Mouse (Mus musculus) stomach, postnatal 0 days (tissue): ENCODE measurements around the gene 4930539E08Rik. TPM values are rescaled to one million over a fixed set of nuclear protein-coding genes. Genes with fewer than 3 reads are reported as not detected.

Experiments
- ATAC-seq: fragments of 200-750 bp; cut with Nextera tagmentation; 2 replicates; pipeline ENCODE4 v1.8.0; 2017; ENCODE audit not compliant: low FRiP score, low TSS enrichment
- DNase-seq: peaks from one replicate; pipeline ENCODE4 v3.0.0-alpha.2; 2016; ENCODE audit warnings: low spot score
- H3K27ac ChIP-seq: fragments of 300-500 bp; sonication (generic); replicated peaks from 2 replicates; pipeline ENCODE4 v1.5.1; 2014; ENCODE audit warnings: mild to moderate bottlenecking, control low read depth
- H3K27me3 ChIP-seq: fragments of 300-500 bp; sonication (generic); 2 replicates; pipeline ENCODE4 v1.6.1; 2014; ENCODE audit warnings: low read length; ENCODE audit not compliant: control insufficient read depth, insufficient read depth
- H3K36me3 ChIP-seq: fragments of 300-500 bp; sonication (generic); 2 replicates; pipeline ENCODE4 v1.6.1; 2014; ENCODE audit warnings: low read length, mixed read lengths; ENCODE audit not compliant: control insufficient read depth, insufficient read depth
- H3K4me1 ChIP-seq: fragments of 300-500 bp; sonication (generic); replicated peaks from 2 replicates; pipeline ENCODE4 v1.6.1; 2014; ENCODE audit warnings: antibody characterized with exemption; ENCODE audit not compliant: control insufficient read depth, insufficient read depth
- H3K4me2 ChIP-seq: fragments of 300-500 bp; sonication (generic); replicated peaks from 2 replicates; pipeline ENCODE4 v1.6.1; 2014; ENCODE audit warnings: low read depth, mild to moderate bottlenecking, control low read depth, moderate library complexity
- H3K4me3 ChIP-seq: fragments of 300-500 bp; sonication (generic); 2 replicates; pipeline ENCODE4 v1.5.1; 2014; ENCODE audit warnings: low read depth, low read length, control low read depth
- H3K9ac ChIP-seq: fragments of 300-500 bp; sonication (generic); 2 replicates; pipeline ENCODE4 v1.6.1; 2014; ENCODE audit warnings: mild to moderate bottlenecking, low read length, control low read depth, mixed read lengths
- H3K9me3 ChIP-seq: fragments of 300-500 bp; sonication (generic); 2 replicates; pipeline ENCODE4 v1.6.1; 2016; ENCODE audit warnings: low read length; ENCODE audit not compliant: control insufficient read depth
- CTCF ChIP-seq: IDR thresholded peaks from 2 replicates; pipeline ENCODE4 v1.5.1; 2016; ENCODE audit warnings: antibody characterized with exemption, low read depth, mild to moderate bottlenecking, moderate library complexity
- EP300 ChIP-seq: optimal IDR thresholded peaks from 2 replicates; pipeline ENCODE3; 2016; ENCODE audit warnings: antibody characterized with exemption
- whole genome bisulfite sequencing: fragments of 180-500 bp; shearing (Covaris S2); extraction: QIAGEN DNeasy Blood & Tissue Kit; methylation state at CpG from one replicate; pipeline ENCODE4 v1.1.7; 2014; 5-methylcytosine and 5-hydroxymethylcytosine counted together
- polyA plus RNA-seq: library from polyadenylated mRNA; unstranded; fragments of >200 nt; fragmentation: Nextera tagmentation; extraction: Ambion mirVana; gene quantifications from 2 replicates; pipeline ENCODE4 v1.2.1, GENCODE M21; 2015

4930539E08Rik gene
- polyA plus RNA-seq, 1 experiment from 2014 or later = 2.2 TPM

DNA sequence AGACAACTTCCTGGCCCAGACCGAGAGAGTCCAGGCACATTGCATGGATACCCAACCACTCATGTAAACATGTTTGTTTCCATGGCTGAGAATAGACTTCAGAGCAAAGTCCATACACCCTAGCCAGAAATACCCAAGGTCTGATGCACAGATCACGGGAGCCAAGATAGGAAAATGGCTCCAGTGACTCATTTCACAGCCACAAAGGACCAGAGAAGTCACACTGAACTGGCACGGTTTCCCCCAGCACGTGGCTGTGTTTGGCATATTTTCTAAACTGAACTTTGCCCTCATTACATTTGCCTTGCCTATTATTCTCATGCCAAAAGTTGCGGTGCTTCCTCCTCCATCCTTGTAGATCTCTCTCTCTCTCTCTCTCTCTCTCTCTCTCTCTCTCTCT lies 1.9 kb downstream of the 4930539E08Rik start:
- no peak for TF ChIP-seq EP300
- TF ChIP-seq CTCF = no peak
- WGBS = 27% methylated on average over 5 of the region's 5 CpGs
- no peaks in the 10 kb centered on the region for H3K4me1 ChIP-seq
- no peak overlapping the region for H3K4me2 ChIP-seq
- ATAC-seq (peak; percentile 84), DNase-seq (peak; percentile 80)
- no peaks in the 10 kb centered on the region for H3K36me3 ChIP-seq
- no peak overlapping the region for H3K27ac ChIP-seq
- H3K9ac ChIP-seq = no peak overlapping the region
- H3K4me3 ChIP-seq = no peak overlapping the region
- H3K27me3 ChIP-seq = no peaks in the 10 kb centered on the region
- H3K9me3 ChIP-seq = no peaks in the 10 kb centered on the region

DNA sequence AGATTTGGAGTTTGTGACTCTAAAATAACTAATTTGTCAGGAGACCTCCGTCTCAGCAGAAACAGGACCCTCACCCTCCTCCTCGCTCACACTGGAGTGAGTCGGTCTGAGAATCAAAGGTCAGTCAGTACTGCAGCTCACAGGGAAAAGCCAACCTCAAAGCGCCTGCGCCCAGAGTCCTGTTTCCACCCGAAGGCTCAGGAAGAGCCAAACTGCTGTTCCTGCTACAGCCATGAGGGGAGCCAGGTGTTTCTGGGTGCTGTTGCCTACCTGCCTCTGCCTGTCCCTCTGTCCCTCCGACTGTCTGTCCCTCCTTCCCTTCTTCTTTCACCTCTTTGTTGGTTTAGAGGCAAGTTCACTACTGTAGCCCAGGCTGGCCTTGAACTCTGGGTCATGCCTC lies 5.0 kb downstream of the 4930539E08Rik start:
- ATAC-seq (0 out of 2 replicates have a peak, but pooled peaks have one; percentile 22), DNase-seq (peak; percentile 62)
- H3K4me3 ChIP-seq = no peak overlapping the region
- H3K27me3 ChIP-seq = no peaks in the 10 kb centered on the region
- no peak overlapping the region for H3K4me2 ChIP-seq
- 37% methylated on average over 7 of the region's 7 CpGs for WGBS
- TF ChIP-seq CTCF (peak; percentile 58), EP300 (no peak)
- H3K4me1 ChIP-seq = no peaks in the 10 kb centered on the region
- no peaks in the 10 kb centered on the region for H3K36me3 ChIP-seq
- H3K9ac ChIP-seq = no peak overlapping the region
- no peaks in the 10 kb centered on the region for H3K9me3 ChIP-seq
- H3K27ac ChIP-seq = no peak overlapping the region

DNA sequence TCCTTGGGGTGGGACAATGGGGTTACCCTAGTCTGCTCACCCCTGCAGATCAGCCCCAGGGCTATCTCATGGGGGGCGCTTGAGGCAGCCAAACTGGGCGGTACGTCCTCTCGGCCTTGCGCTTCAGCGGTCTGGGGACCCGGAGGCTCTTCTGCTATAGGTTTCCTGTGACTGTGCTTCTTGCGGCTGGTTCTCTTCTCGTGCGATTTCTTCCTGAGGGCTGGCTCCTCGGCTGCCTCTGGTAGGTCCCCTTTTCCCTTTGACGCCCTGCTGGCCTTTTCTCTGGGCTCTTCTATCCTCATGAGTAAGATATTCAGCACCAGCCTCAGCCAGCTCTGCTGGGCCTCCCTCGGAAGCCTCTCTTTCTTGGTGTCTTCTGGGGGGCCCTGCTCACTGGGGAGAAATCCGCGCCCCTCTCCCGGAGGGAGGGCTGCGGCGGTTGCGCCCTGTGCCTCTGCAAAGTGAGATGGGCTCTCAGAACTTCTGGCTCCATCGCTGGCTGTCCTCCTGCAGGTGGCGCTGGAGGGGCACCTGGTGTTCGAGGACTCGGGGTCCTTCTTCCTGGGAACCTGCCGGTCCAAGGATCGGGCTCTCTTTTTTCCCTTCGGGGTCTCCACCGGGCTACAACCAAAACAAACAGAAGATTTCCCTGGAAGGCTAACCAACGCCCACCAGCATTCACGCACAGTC lies 5.7 kb downstream of the 4930539E08Rik start:
- H3K4me1 ChIP-seq = no peaks in the 10 kb centered on the region
- DNase-seq = peak; percentile 76
- H3K4me3 ChIP-seq = peak overlapping the region; percentile 4; the same call in 1 of the 2 replicates
- H3K27ac ChIP-seq = no peak overlapping the region
- peak overlapping the region; percentile 47 for H3K4me2 ChIP-seq
- H3K36me3 ChIP-seq = no peaks in the 10 kb centered on the region
- H3K27me3 ChIP-seq = no peaks in the 10 kb centered on the region
- 0 out of 2 replicates have a peak overlapping the region, but pooled peaks have one; percentile 48 for H3K9ac ChIP-seq
- 16% methylated on average over 29 of the region's 29 CpGs for WGBS
- no peak for ATAC-seq
- TF ChIP-seq EP300 = no peak
- TF ChIP-seq CTCF = peak; percentile 78
- H3K9me3 ChIP-seq = no peaks in the 10 kb centered on the region

DNA sequence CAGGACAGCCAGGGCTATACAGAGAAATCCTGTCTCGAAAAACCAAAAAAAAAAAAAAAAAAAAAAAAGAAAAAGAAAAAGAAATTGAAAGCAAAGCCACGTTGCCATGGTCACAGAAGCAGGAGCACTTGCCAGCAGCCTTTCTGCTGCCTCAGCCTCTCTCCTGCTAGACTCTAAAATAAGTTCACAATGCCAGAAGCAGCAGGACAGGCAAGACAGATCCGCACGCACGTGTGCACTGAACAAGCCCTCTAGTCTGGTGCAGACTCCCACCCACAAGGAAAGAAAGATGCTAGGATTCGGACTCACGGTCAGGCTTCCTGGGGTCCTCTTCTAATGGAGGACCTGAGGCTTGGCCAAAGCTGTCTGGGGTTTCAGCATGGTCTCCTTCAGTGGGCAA lies 7.2 kb downstream of the 4930539E08Rik start:
- H3K36me3 ChIP-seq = no peaks in the 10 kb centered on the region
- H3K4me2 ChIP-seq = no peak overlapping the region
- H3K9ac ChIP-seq = no peak overlapping the region
- H3K4me1 ChIP-seq = no peaks in the 10 kb centered on the region
- DNase-seq (no peak), ATAC-seq (no peak)
- H3K9me3 ChIP-seq = no peaks in the 10 kb centered on the region
- H3K4me3 ChIP-seq = no peak overlapping the region
- TF ChIP-seq CTCF (no peak), EP300 (no peak)
- WGBS = 75% methylated on average over 7 of the region's 7 CpGs
- H3K27ac ChIP-seq = no peak overlapping the region
- no peaks in the 10 kb centered on the region for H3K27me3 ChIP-seq

DNA sequence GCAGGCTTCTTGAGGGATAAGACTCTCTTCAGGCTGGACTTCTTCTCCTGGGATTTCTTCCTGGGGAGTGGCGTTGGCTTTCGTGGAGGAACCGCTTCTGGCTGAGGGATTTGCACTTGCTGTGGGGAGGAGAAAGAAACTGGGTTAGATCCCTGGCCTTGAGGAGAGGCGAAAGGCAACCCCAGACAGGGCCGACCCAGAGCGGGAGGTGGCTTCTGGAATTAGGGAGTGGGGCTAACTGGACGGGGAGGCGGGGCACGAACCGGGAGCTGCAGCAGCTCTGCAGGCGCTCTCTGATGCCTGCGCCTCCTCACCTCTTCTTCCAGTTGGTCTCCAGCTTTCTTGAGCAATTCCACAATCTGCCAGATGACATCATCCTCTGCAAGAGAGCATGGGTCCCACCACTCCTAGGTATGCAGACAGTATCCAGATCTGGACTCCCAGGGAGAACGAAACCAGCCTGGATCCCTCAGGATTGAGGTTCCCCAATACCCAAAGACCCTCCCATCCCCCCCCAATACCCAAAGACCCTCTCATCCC lies 9.7 kb downstream of the 4930539E08Rik start:
- no peaks in the 10 kb centered on the region for H3K9me3 ChIP-seq
- TF ChIP-seq CTCF = no peak
- no peak for TF ChIP-seq EP300
- H3K4me2 ChIP-seq = no peak overlapping the region
- no peak overlapping the region for H3K9ac ChIP-seq
- 65% methylated on average over 13 of the region's 13 CpGs for WGBS
- H3K4me3 ChIP-seq = no peak overlapping the region
- ATAC-seq (no peak), DNase-seq (no peak)
- H3K27ac ChIP-seq = no peak overlapping the region
- H3K36me3 ChIP-seq = no peaks in the 10 kb centered on the region
- H3K27me3 ChIP-seq = no peaks in the 10 kb centered on the region
- H3K4me1 ChIP-seq = no peaks in the 10 kb centered on the region
